14 mouse cellular contexts compared by ENCODE assay signal in genomic region chr5:140572611-140573010, GRCm38 (mm10). TPM values are rescaled to one million over a fixed set of nuclear protein-coding genes. Genes with fewer than 3 reads are reported as not detected.
DNase-seq lines count a peak whose midpoint lies in the region; ATAC-seq and TF ChIP-seq lines count a peak whose summit lies in the region.
"Had no signal": no experiment of that assay in that cellular context is flagged by ENCODE, and none has a peak within 500 bp of the region (broad histone marks: within the 10 kb centered on the region; RNA-seq: fewer than 3 reads in every experiment).

No protein-coding gene starts in this region.

- H3K4me2 ChIP-seq in liver, embryonic 12.5 days, result no peak overlapping the region
- H3K4me2 ChIP-seq: midbrain, embryonic 13.5 days had no signal

- intact Hi-C loops in left cerebral cortex, postnatal 36 days (cut with DNase I), result no loop called here

- H3K4me1 ChIP-seq in lung, adult 2 months (ENCODE audit: control insufficient read depth, insufficient read depth, low read length), result peaks cover 7% of the 10 kb centered on the region; the same call in 1 of the 2 replicates
- H3K4me1 ChIP-seq in liver, embryonic 12.5 days, result peaks cover 18% of the 10 kb centered on the region

- no peak overlapping the region for H3K4me3 ChIP-seq in lung, adult 2 months (replicated peaks; ENCODE audit: extremely low read depth, low read depth, low read length)
- H3K4me3 ChIP-seq in liver, embryonic 12.5 days, result no peak overlapping the region
- H3K4me3 ChIP-seq: midbrain, embryonic 13.5 days had no signal

- DNase-seq in adrenal gland, adult (ENCODE audit: inconsistent age in 2 of 2, low spot score in 1 of 2), result peak; percentile 22 to 64
- DNase-seq in adrenal gland, adult 18-20 months (ENCODE audit: low spot score in 2 of 2), result no peak
- peak; percentile 22 to 39 for DNase-seq in lung, adult 18-20 months
- no peak for DNase-seq in lung, adult 2 months
- DNase-seq in kidney, postnatal 10 days, result peak; percentile 66
- no peak for DNase-seq in left cerebral cortex, postnatal 36 days (ENCODE audit: low spot score in 2 of 2)
- DNase-seq in spleen, postnatal 10 days (ENCODE audit: low spot score in 2 of 2), result no peak

- no peaks in the 10 kb centered on the region for H3K9me3 ChIP-seq in liver, embryonic 12.5 days (replicated peaks)
- H3K9me3 ChIP-seq: midbrain, embryonic 13.5 days had no signal

- no peak overlapping the region for H3K9ac ChIP-seq in liver, embryonic 12.5 days
- H3K9ac ChIP-seq: midbrain, embryonic 13.5 days had no signal

- ATAC-seq in liver, embryonic 12.5 days, result no peak
- ATAC-seq: midbrain, embryonic 13.5 days had no signal

- no peak overlapping the region for H3K27ac ChIP-seq in liver, embryonic 12.5 days
- H3K27ac ChIP-seq: midbrain, embryonic 13.5 days had no signal

- 63% methylated on average over 6 of the region's 6 CpGs for WGBS in lung, adult 2 months
- WGBS in liver, embryonic 12.5 days (ENCODE audit: insufficient replicate concordance), result 67% methylated on average over 6 of the region's 6 CpGs

- no peak for TF ChIP-seq CTCF in lung, adult 2 months (IDR thresholded peaks at IDR 0.05; ENCODE audit: insufficient read depth, low read length)

- no peak for TF ChIP-seq POLR2A in lung, adult 2 months (IDR thresholded peaks at IDR 0.05; ENCODE audit: borderline replicate concordance, extremely low read depth, low read depth, low read length)

- H3K36me3 ChIP-seq in liver, embryonic 12.5 days, result no peaks in the 10 kb centered on the region
- H3K36me3 ChIP-seq: midbrain, embryonic 13.5 days had no signal

- no peaks in the 10 kb centered on the region for H3K27me3 ChIP-seq in liver, embryonic 12.5 days (replicated peaks)

RNA-seq across cellular contexts. Expression of gene Grifin, which starts 7.7 kb away (rescaled TPM):
- not detected for total RNA-seq in adrenal gland, adult 18-20 months (2021)
- polyA plus RNA-seq in lung, adult 2 months (2012; rRNA removed), result not detected in 2 replicates
- under 1 TPM in 1 of 2 experiments, not detected in 1; 0.94 TPM for total RNA-seq in left cerebral cortex, postnatal 36 days (2021)
- polyA plus RNA-seq in liver, embryonic 12.5 days (2016; fragmentation: Nextera tagmentation; extraction: Ambion mirVana), result 6.3 and 7.8 TPM in 2 replicates
- total RNA-seq: hematopoietic stem cell, adult 5-6 weeks; left cerebral cortex, postnatal 10 days had no signal
- polyA plus RNA-seq: forebrain, embryonic 11.5 days; large intestine, adult 2 months; midbrain, embryonic 13.5 days; neural tube, embryonic 14.5 days had no signal

RNA-seq across cellular contexts. Expression of gene Lfng, which starts 34.5 kb away (rescaled TPM):
- total RNA-seq in adrenal gland, adult 18-20 months (2021), result 10 to 100 TPM in 1 of 2 experiments, 1 to 10 TPM in 1; 9.8 to 12.3 TPM
- 141 and 163 TPM in 2 replicates for polyA plus RNA-seq in lung, adult 2 months (2012; rRNA removed)
- 10 to 100 TPM; 22.6 to 23.6 TPM for total RNA-seq in left cerebral cortex, postnatal 36 days (2021)
- 7.4 and 8.3 TPM in 2 replicates for polyA plus RNA-seq in liver, embryonic 12.5 days (2016; fragmentation: Nextera tagmentation; extraction: Ambion mirVana)

Comparison
In these comparisons a context has a peak if more than half of its experiments do, and no peak if none do; other contexts are left out.
1. DNase-seq: peak in adrenal gland, adult (2 of 2), lung, adult 18-20 months (2 of 2) and kidney, postnatal 10 days (single experiment); none in adrenal gland, adult 18-20 months (0 of 2), lung, adult 2 months (single experiment), left cerebral cortex, postnatal 36 days (0 of 2) and spleen, postnatal 10 days (0 of 2).